Mouse (Mus musculus) neural tube, postnatal 0 days (tissue): ENCODE measurements around the gene Lrrc26. TPM values are rescaled to one million over a fixed set of nuclear protein-coding genes. Genes with fewer than 3 reads are reported as not detected.

Source experiments
- polyA plus RNA-seq: library from polyadenylated mRNA; unstranded; fragments of >200 nt; fragmentation: Nextera tagmentation; extraction: Ambion mirVana; gene quantifications from 2 replicates; pipeline ENCODE4 v1.2.1, GENCODE M21; 2015

Lrrc26 gene
- polyA plus RNA-seq = 0.13 and 0.38 TPM in 2 replicates

DNA sequence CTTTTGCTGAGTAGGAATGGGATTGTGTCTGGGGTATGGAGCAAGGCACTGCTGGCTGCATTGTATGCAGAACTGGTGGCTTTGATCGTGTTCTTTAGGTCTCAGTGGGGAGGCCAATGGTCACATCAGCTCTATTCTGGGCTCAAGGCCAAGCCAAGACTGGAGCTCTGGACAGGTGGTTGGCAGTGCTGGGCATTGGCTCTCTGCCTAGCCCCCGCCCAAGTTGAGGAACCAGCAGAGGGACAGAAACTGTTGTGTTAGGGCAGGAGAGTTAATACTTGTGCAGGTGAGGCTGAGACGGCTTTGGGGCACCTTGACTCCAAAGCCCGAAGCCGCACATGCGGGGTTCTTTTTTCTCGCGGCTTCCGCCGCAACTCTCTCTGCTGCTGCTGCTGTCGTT is at the start of gene Lrrc26:
Gene Lrrc26, plus strand, starts transcription at position 265 of the 400 bp plus-strand sequence.

DNA sequence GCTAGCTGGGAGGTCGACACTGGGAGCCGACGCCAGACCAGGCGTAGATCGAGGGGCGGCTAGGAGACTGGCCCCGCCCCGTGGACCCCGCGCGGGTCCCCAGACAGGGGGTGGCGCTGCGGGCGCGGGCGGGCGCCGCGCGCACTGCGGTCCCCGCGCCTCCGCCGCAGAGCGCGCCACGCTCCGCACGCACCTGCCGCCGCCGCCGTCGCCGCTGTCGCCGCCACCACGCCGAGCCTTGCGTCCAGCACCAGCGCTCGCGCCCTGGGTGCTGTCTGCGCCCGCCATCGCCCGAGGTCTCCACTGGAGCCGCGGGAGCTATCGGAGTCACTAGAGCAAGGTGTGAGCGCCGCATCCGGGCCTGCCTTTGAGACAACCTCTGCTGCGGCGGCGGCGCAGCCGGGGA is 47.6 kb upstream of the Lrrc26 start, which contains the start of the genes Rnf208 and Cysrt1:
Gene Rnf208, plus strand, starts transcription at position 155 of the 406 bp plus-strand sequence.
Gene Cysrt1, minus strand, starts transcription at position 352 of the 406 bp plus-strand sequence.

GRCm38 (mm10) chr2:25246183-25247072 is 43.3 kb upstream of the Lrrc26 start, which contains the start of gene AL732309.1:
Gene AL732309.1, minus strand, starts transcription at chr2:25246863.

GRCm38 (mm10) chr2:25255284-25255779 is 34.4 kb upstream of the Lrrc26 start, which contains the start of gene Tmem203:
Gene Tmem203, plus strand, starts transcription at chr2:25255439.

DNA sequence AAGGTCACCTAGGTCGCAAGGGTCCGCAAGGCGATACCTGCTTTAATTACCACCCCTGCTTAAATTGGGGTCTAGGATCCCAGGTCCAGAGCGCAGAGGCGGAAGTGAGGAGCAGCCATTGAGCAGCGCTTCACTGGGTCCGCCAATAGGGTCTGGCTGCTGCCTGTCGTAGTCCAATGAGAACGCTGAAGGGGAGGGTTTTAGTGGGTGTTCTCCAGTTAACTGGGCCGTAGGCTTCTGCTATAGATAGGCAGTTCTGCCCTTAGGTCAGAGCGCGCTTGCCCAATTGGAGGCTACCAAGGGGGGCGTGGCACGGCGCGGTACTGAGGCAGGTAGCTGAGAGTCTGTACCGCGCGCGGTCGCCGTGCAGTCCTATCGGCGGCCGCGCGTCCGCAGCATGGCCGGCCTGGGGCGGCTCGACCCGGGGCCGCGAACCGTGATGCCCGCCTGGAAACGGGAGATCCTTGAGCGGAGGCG is 27.4 kb upstream of the Lrrc26 start, which contains the start of gene Tprn:
Gene Tprn, plus strand, starts transcription at position 328 of the 477 bp plus-strand sequence.

GRCm38 (mm10) chr2:25271827-25272511 is 17.7 kb upstream of the Lrrc26 start, which contains the start of the genes Ssna1 and Anapc2:
Gene Ssna1, minus strand, starts transcription at chr2:25272438.
Gene Anapc2, plus strand, starts transcription at chr2:25272478.

DNA sequence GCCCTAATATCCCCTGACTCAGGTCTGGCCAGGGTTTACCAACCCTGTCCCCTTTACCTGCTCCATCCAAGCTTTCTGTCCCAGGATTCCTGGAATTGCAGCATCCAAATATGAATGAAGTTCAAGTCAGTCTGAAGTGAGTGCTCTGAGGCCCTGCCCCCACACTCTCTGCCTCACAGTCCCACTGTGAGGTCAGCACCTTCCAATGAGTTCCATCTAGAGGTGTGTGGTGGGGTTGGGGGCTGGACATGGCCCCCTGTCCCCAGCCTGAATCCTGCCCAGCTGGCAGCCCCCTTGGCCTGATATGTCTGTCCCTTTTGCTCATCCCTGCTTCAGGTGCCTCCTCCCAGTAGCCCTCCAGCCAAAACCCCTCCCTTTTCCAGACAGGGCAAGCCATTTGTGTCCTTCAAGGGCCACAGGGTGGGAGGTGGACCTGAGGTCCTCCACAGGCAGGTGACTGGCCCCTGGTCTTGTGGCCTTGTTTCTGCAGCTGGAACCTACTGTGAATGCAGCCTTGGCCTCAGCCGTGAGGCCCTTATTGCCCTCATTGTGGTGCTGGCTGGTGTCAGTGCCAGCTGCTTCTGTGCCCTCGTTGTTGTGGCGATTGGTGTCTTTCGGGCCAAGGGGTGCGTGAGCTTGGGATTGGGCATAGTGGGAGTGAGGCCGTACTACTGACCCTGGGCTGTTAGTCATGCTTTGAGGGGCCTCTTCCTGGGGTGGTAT is 1.6 kb upstream of the Lrrc26 start, which contains the start of gene Tmem210:
Gene Tmem210, plus strand, starts transcription at position 219 of the 723 bp plus-strand sequence.

GRCm38 (mm10) chr2:25318971-25319773 is 29.5 kb downstream of the Lrrc26 start, which contains the start of gene Grin1:
Gene Grin1, minus strand, starts transcription at chr2:25319187.

GRCm38 (mm10) chr2:25332286-25333160 is 42.8 kb downstream of the Lrrc26 start, which contains the start of gene Man1b1:
Gene Man1b1, plus strand, starts transcription at chr2:25332338.

Other genes starting within 250 kb of the Lrrc26 start
- gene Nsmf, start 235.6 kb upstream of the Lrrc26 start, polyA plus RNA-seq = 160 and 185 TPM in 2 replicates
- gene Entpd8, start 209.6 kb upstream of the Lrrc26 start, polyA plus RNA-seq = not detected in 2 replicates
- gene Noxa1, start 194.8 kb upstream of the Lrrc26 start, polyA plus RNA-seq = not detected in 2 replicates
- 15.8 TPM in 2 replicates for gene Nrarp, start 109.2 kb upstream of the Lrrc26 start, polyA plus RNA-seq
- gene Tor4a, start 93.0 kb upstream of the Lrrc26 start, polyA plus RNA-seq = 1.7 and 2.2 TPM in 2 replicates
- gene Nelfb, start 78.4 kb upstream of the Lrrc26 start, polyA plus RNA-seq = 73.6 and 78.9 TPM in 2 replicates
- 0.12 TPM in 1 of 2 replicates, not detected in the other for gene Stpg3, start 75.3 kb upstream of the Lrrc26 start, polyA plus RNA-seq
- gene Fam166a, start 71.2 kb upstream of the Lrrc26 start, polyA plus RNA-seq = 0.53 TPM in 1 of 2 replicates, not detected in the other
- 538 and 555 TPM in 2 replicates for gene Tubb4b, start 65.2 kb upstream of the Lrrc26 start, polyA plus RNA-seq
- gene Slc34a3, start 55.6 kb upstream of the Lrrc26 start, polyA plus RNA-seq = not detected in 2 replicates
- gene Rnf224, start 53.1 kb upstream of the Lrrc26 start, polyA plus RNA-seq = not detected in 2 replicates
- 233 and 275 TPM in 2 replicates for gene Rnf208, start 47.7 kb upstream of the Lrrc26 start, polyA plus RNA-seq
- 0.18 TPM in 1 of 2 replicates, not detected in the other for gene Cysrt1, start 47.5 kb upstream of the Lrrc26 start, polyA plus RNA-seq
- 2.6 and 3.2 TPM in 2 replicates for gene AL732309.1, start 43.1 kb upstream of the Lrrc26 start, polyA plus RNA-seq
- gene Tmem203, start 34.5 kb upstream of the Lrrc26 start, polyA plus RNA-seq = 23.8 and 25.9 TPM in 2 replicates
- 15.4 and 16.4 TPM in 2 replicates for gene Tprn, start 27.3 kb upstream of the Lrrc26 start, polyA plus RNA-seq
- gene Ssna1, start 17.5 kb upstream of the Lrrc26 start, polyA plus RNA-seq = 166 and 169 TPM in 2 replicates
- 86.3 and 90.8 TPM in 2 replicates for gene Anapc2, start 17.4 kb upstream of the Lrrc26 start, polyA plus RNA-seq
- gene Tmem210, start 1.8 kb upstream of the Lrrc26 start, polyA plus RNA-seq = 0.34 TPM in 1 of 2 replicates, not detected in the other
- 89.6 and 112 TPM in 2 replicates for gene Grin1, start 29.3 kb downstream of the Lrrc26 start, polyA plus RNA-seq
- 46.6 and 48.4 TPM in 2 replicates for gene Man1b1, start 42.4 kb downstream of the Lrrc26 start, polyA plus RNA-seq
- 20.6 and 20.9 TPM in 2 replicates for gene Dpp7, start 66.4 kb downstream of the Lrrc26 start, polyA plus RNA-seq
- gene Uap1l1, start 75.8 kb downstream of the Lrrc26 start, polyA plus RNA-seq = 19.7 and 22.7 TPM in 2 replicates
- 16.8 and 18.2 TPM in 2 replicates for gene Sapcd2, start 82.4 kb downstream of the Lrrc26 start, polyA plus RNA-seq
- 15.6 and 17.4 TPM in 2 replicates for gene Entpd2, start 106.0 kb downstream of the Lrrc26 start, polyA plus RNA-seq
- gene Npdc1, start 109.4 kb downstream of the Lrrc26 start, polyA plus RNA-seq = 405 and 457 TPM in 2 replicates
- 0.30 and 0.41 TPM in 2 replicates for gene Fut7, start 133.4 kb downstream of the Lrrc26 start, polyA plus RNA-seq
- gene Abca2, start 138.8 kb downstream of the Lrrc26 start, polyA plus RNA-seq = 11.5 and 17.0 TPM in 2 replicates
- 1.3 and 1.8 TPM in 2 replicates for gene Clic3, start 166.9 kb downstream of the Lrrc26 start, polyA plus RNA-seq
- 131 and 140 TPM in 2 replicates for gene Paxx, start 171.2 kb downstream of the Lrrc26 start, polyA plus RNA-seq
- 1,109 and 2,669 TPM in 2 replicates for gene Ptgds, start 180.1 kb downstream of the Lrrc26 start, polyA plus RNA-seq
- gene Lcn12, start 204.0 kb downstream of the Lrrc26 start, polyA plus RNA-seq = not detected in 2 replicates
- gene Fbxw5, start 210.8 kb downstream of the Lrrc26 start, polyA plus RNA-seq = 103 and 115 TPM in 2 replicates
- gene C8g, start 211.8 kb downstream of the Lrrc26 start, polyA plus RNA-seq = 6.2 TPM in 2 replicates